Comparison of ENCODE assay signal across 8 mouse cellular contexts in genomic region chr7:63924747-63925412, GRCm38 (mm10). TPM values are rescaled to one million over a fixed set of nuclear protein-coding genes. Genes with fewer than 3 reads are reported as not detected.
DNase-seq lines count a peak whose midpoint lies in the region; ATAC-seq and TF ChIP-seq lines count a peak whose summit lies in the region.

No protein-coding gene starts in this region.

- intact Hi-C loops in left cerebral cortex, postnatal 14 days (cut with DNase I) = no loop called here

- H3K4me3 ChIP-seq in forebrain, embryonic 13.5 days = no peak overlapping the region
- H3K4me3 ChIP-seq in forebrain, embryonic 12.5 days (replicated peaks) = no peak overlapping the region
- H3K4me3 ChIP-seq in intestine, postnatal 0 days (ENCODE audit: low read depth, low read length) = no peak overlapping the region
- no peak overlapping the region for H3K4me3 ChIP-seq in neural tube, embryonic 14.5 days (ENCODE audit: low read depth, low read length)

- 0 out of 2 replicates have a peak, but pooled peaks cover under 1% of the 10 kb centered on the region for H3K36me3 ChIP-seq in forebrain, embryonic 13.5 days (ENCODE audit: poor library complexity, severe bottlenecking)
- no peaks in the 10 kb centered on the region for H3K36me3 ChIP-seq in forebrain, embryonic 12.5 days (replicated peaks)
- H3K36me3 ChIP-seq in intestine, postnatal 0 days (ENCODE audit: control insufficient read depth, insufficient read depth) = no peaks in the 10 kb centered on the region
- H3K36me3 ChIP-seq in neural tube, embryonic 14.5 days (ENCODE audit: control insufficient read depth, insufficient read depth, low read length) = no peaks in the 10 kb centered on the region

- DNase-seq in brain, adult 2 months (ENCODE audit: low read depth, low spot score) = peak; percentile 95
- DNase-seq in frontal cortex, postnatal 36 days (ENCODE audit: low spot score in 2 of 2) = peak; percentile 87 to 90
- peak; percentile 77 to 85 for DNase-seq in left cerebral cortex, postnatal 14 days (ENCODE audit: low spot score in 2 of 2)
- no peak for DNase-seq in thymus, postnatal 4 days

- peak; percentile 60; the same call in 1 of the 2 replicates for ATAC-seq in forebrain, embryonic 13.5 days
- ATAC-seq in forebrain, embryonic 12.5 days (ENCODE audit: low FRiP score) = no peak
- ATAC-seq in intestine, postnatal 0 days = peak; percentile 68
- ATAC-seq in neural tube, embryonic 14.5 days (ENCODE audit: low read depth) = peak; percentile 62

- H3K27me3 ChIP-seq in forebrain, embryonic 13.5 days = no peaks in the 10 kb centered on the region
- H3K27me3 ChIP-seq in forebrain, embryonic 12.5 days = no peaks in the 10 kb centered on the region
- H3K27me3 ChIP-seq in intestine, postnatal 0 days (replicated peaks; ENCODE audit: control insufficient read depth, insufficient read depth, low read length) = no peaks in the 10 kb centered on the region
- no peaks in the 10 kb centered on the region for H3K27me3 ChIP-seq in neural tube, embryonic 14.5 days (ENCODE audit: control insufficient read depth, insufficient read depth, low read length)

- H3K27ac ChIP-seq in forebrain, embryonic 13.5 days = peak overlapping the region; percentile 36
- H3K27ac ChIP-seq in forebrain, embryonic 12.5 days = no peak overlapping the region
- H3K27ac ChIP-seq in intestine, postnatal 0 days (ENCODE audit: low read depth, low read length) = peak overlapping the region; percentile 54; the same call in 1 of the 2 replicates
- peak overlapping the region; percentile 60; the same call in 1 of the 2 replicates for H3K27ac ChIP-seq in neural tube, embryonic 14.5 days (ENCODE audit: low read depth, low read length)

- peaks cover 50% of the 10 kb centered on the region for H3K4me1 ChIP-seq in forebrain, embryonic 13.5 days
- H3K4me1 ChIP-seq in forebrain, embryonic 12.5 days = peaks cover 38% of the 10 kb centered on the region
- peaks cover 16% of the 10 kb centered on the region for H3K4me1 ChIP-seq in intestine, postnatal 0 days (replicated peaks; ENCODE audit: control insufficient read depth, insufficient read depth, low read length)
- H3K4me1 ChIP-seq in neural tube, embryonic 14.5 days (ENCODE audit: control insufficient read depth, insufficient read depth, low read length) = peaks cover 32% of the 10 kb centered on the region

- H3K9ac ChIP-seq in forebrain, embryonic 13.5 days = no peak overlapping the region
- H3K9ac ChIP-seq in forebrain, embryonic 12.5 days = no peak overlapping the region
- no peak overlapping the region for H3K9ac ChIP-seq in intestine, postnatal 0 days (ENCODE audit: low read depth, low read length)
- H3K9ac ChIP-seq in neural tube, embryonic 14.5 days (replicated peaks; ENCODE audit: low read depth, low read length) = no peak overlapping the region

- H3K4me2 ChIP-seq in forebrain, embryonic 13.5 days = peak overlapping the region; percentile 16
- no peak overlapping the region for H3K4me2 ChIP-seq in forebrain, embryonic 12.5 days
- H3K4me2 ChIP-seq in intestine, postnatal 0 days (replicated peaks; ENCODE audit: low read depth) = peak overlapping the region; percentile 46
- H3K4me2 ChIP-seq in neural tube, embryonic 14.5 days (ENCODE audit: low read depth, low read length) = no peak overlapping the region

- H3K9me3 ChIP-seq in forebrain, embryonic 13.5 days (replicated peaks) = no peaks in the 10 kb centered on the region
- no peaks in the 10 kb centered on the region for H3K9me3 ChIP-seq in forebrain, embryonic 12.5 days
- H3K9me3 ChIP-seq in intestine, postnatal 0 days (ENCODE audit: control insufficient read depth) = no peaks in the 10 kb centered on the region
- no peaks in the 10 kb centered on the region for H3K9me3 ChIP-seq in neural tube, embryonic 14.5 days (ENCODE audit: control insufficient read depth, low read length)

- WGBS in forebrain, embryonic 13.5 days = 46% methylated on average over 6 of the region's 6 CpGs
- 67% methylated on average over 6 of the region's 6 CpGs for WGBS in forebrain, embryonic 12.5 days
- 3% methylated on average over 6 of the region's 6 CpGs for WGBS in intestine, postnatal 0 days
- WGBS in neural tube, embryonic 14.5 days = 25% methylated on average over 6 of the region's 6 CpGs

- peak; percentile 39; the same call in 1 of the 2 replicates for TF ChIP-seq CTCF in intestine, postnatal 0 days (IDR thresholded peaks at IDR 0.05; ENCODE audit: low read depth)

RNA-seq across cellular contexts. Expression of gene E030018B13Rik, which starts 8.2 kb away (rescaled TPM):
- polyA plus RNA-seq in forebrain, embryonic 13.5 days (2015; fragmentation: Nextera tagmentation; extraction: Ambion mirVana) = 0.22 TPM in 1 of 2 replicates, not detected in the other
- not detected in 2 replicates for polyA plus RNA-seq in forebrain, embryonic 12.5 days (2016; fragmentation: Nextera tagmentation; extraction: Ambion mirVana)
- polyA plus RNA-seq in intestine, postnatal 0 days (2015; fragmentation: Nextera tagmentation; extraction: Ambion mirVana) = not detected in 2 replicates
- total RNA-seq in left cerebral cortex, postnatal 14 days (2021) = not detected
- polyA plus RNA-seq in neural tube, embryonic 14.5 days (2014; fragmentation: Nextera tagmentation; extraction: Ambion mirVana) = 0.55 TPM in 1 of 2 replicates, not detected in the other

RNA-seq across cellular contexts. Expression of gene Klf13, which starts 13.8 kb away (rescaled TPM):
- polyA plus RNA-seq in forebrain, embryonic 13.5 days (2015; fragmentation: Nextera tagmentation; extraction: Ambion mirVana) = 30.4 and 33.5 TPM in 2 replicates
- polyA plus RNA-seq in forebrain, embryonic 12.5 days (2016; fragmentation: Nextera tagmentation; extraction: Ambion mirVana) = 21.9 and 26.1 TPM in 2 replicates
- polyA plus RNA-seq in intestine, postnatal 0 days (2015; fragmentation: Nextera tagmentation; extraction: Ambion mirVana) = 19.3 and 24.5 TPM in 2 replicates
- 100 to 1,000 TPM; 168 to 175 TPM for total RNA-seq in left cerebral cortex, postnatal 14 days (2021)
- 24.9 and 32.5 TPM in 2 replicates for polyA plus RNA-seq in neural tube, embryonic 14.5 days (2014; fragmentation: Nextera tagmentation; extraction: Ambion mirVana)

Comparison
In these comparisons a context has a peak if more than half of its experiments do, and no peak if none do; other contexts are left out.
1. H3K4me2 ChIP-seq: peak in forebrain, embryonic 13.5 days (single experiment) and intestine, postnatal 0 days (single experiment); none in forebrain, embryonic 12.5 days (single experiment) and neural tube, embryonic 14.5 days (single experiment).